Comparison of ENCODE assay signal across 8 mouse cellular contexts in genomic region chr17:34643944-34644343, GRCm38 (mm10). TPM values are rescaled to one million over a fixed set of nuclear protein-coding genes. Genes with fewer than 3 reads are reported as not detected.
DNase-seq lines count a peak whose midpoint lies in the region; ATAC-seq and TF ChIP-seq lines count a peak whose summit lies in the region.

No protein-coding gene starts in this region.

- H3K9ac ChIP-seq in midbrain, embryonic 14.5 days (replicated peaks; ENCODE audit: low read length), result no peak overlapping the region
- no peak overlapping the region for H3K9ac ChIP-seq in midbrain, postnatal 0 days (replicated peaks; ENCODE audit: low read length, poor library complexity, severe bottlenecking)
- no peak overlapping the region for H3K9ac ChIP-seq in neural tube, embryonic 15.5 days (replicated peaks)

- no peak overlapping the region for H3K4me3 ChIP-seq in midbrain, embryonic 14.5 days (replicated peaks; ENCODE audit: low read depth, low read length)
- no peak overlapping the region for H3K4me3 ChIP-seq in midbrain, postnatal 0 days (ENCODE audit: low read depth, low read length)
- no peak overlapping the region for H3K4me3 ChIP-seq in neural tube, embryonic 15.5 days (replicated peaks)

- 86% methylated on average over 10 of the region's 10 CpGs for WGBS in midbrain, embryonic 14.5 days
- WGBS in midbrain, postnatal 0 days, result 84% methylated on average over 10 of the region's 10 CpGs
- 85% methylated on average over 10 of the region's 10 CpGs for WGBS in neural tube, embryonic 15.5 days

- no peak for DNase-seq in frontal cortex, postnatal 10 days (ENCODE audit: low spot score in 2 of 2)
- no peak for DNase-seq in midbrain, embryonic 14.5 days
- no peak for DNase-seq in midbrain, postnatal 0 days (ENCODE audit: low spot score)
- DNase-seq in cerebellum, postnatal 36 days, result peak; percentile 79 to 82
- no peak for DNase-seq in kidney, postnatal 25 days
- no peak for DNase-seq in kidney, postnatal 10 days

- peak overlapping the region; percentile 27; the same call in 1 of the 2 replicates for H3K4me2 ChIP-seq in midbrain, embryonic 14.5 days (ENCODE audit: low read length)
- H3K4me2 ChIP-seq in midbrain, postnatal 0 days (ENCODE audit: low read depth, low read length, poor library complexity, severe bottlenecking), result no peak overlapping the region
- no peak overlapping the region for H3K4me2 ChIP-seq in neural tube, embryonic 15.5 days

- no peak for TF ChIP-seq CTCF in midbrain, postnatal 0 days (IDR thresholded peaks at IDR 0.05)

- H3K36me3 ChIP-seq in midbrain, embryonic 14.5 days (ENCODE audit: control insufficient read depth, insufficient read depth, low read length), result peaks cover 6% of the 10 kb centered on the region
- peaks cover 4% of the 10 kb centered on the region; the same call in 1 of the 2 replicates for H3K36me3 ChIP-seq in midbrain, postnatal 0 days (ENCODE audit: insufficient read depth, low read length)
- peaks cover 2% of the 10 kb centered on the region; the same call in 1 of the 2 replicates for H3K36me3 ChIP-seq in neural tube, embryonic 15.5 days

- peak; percentile 39; the same call in 1 of the 2 replicates for ATAC-seq in frontal cortex, adult (ENCODE audit: low TSS enrichment)
- ATAC-seq in midbrain, embryonic 14.5 days (ENCODE audit: low FRiP score, low TSS enrichment), result no peak
- ATAC-seq in midbrain, postnatal 0 days (ENCODE audit: low FRiP score), result no peak
- no peak for ATAC-seq in neural tube, embryonic 15.5 days (ENCODE audit: low FRiP score)

- peaks cover 20% of the 10 kb centered on the region for H3K4me1 ChIP-seq in midbrain, embryonic 14.5 days (ENCODE audit: control insufficient read depth, insufficient read depth, low read length)
- H3K4me1 ChIP-seq in midbrain, postnatal 0 days (ENCODE audit: insufficient read depth, low read length), result peaks cover 7% of the 10 kb centered on the region
- H3K4me1 ChIP-seq in neural tube, embryonic 15.5 days, result peaks cover 49% of the 10 kb centered on the region

- no peaks in the 10 kb centered on the region for H3K9me3 ChIP-seq in midbrain, embryonic 14.5 days (ENCODE audit: control insufficient read depth, low read length)
- H3K9me3 ChIP-seq in midbrain, postnatal 0 days (ENCODE audit: low read length), result no peaks in the 10 kb centered on the region
- H3K9me3 ChIP-seq in neural tube, embryonic 15.5 days (replicated peaks), result no peaks in the 10 kb centered on the region

- no peaks in the 10 kb centered on the region for H3K27me3 ChIP-seq in midbrain, embryonic 14.5 days (ENCODE audit: control insufficient read depth, insufficient read depth, low read length)
- H3K27me3 ChIP-seq in midbrain, postnatal 0 days (ENCODE audit: insufficient read depth, low read length), result no peaks in the 10 kb centered on the region
- H3K27me3 ChIP-seq in neural tube, embryonic 15.5 days (replicated peaks), result no peaks in the 10 kb centered on the region

- no peak overlapping the region for H3K27ac ChIP-seq in midbrain, embryonic 14.5 days (replicated peaks; ENCODE audit: low read depth, low read length)
- H3K27ac ChIP-seq in midbrain, postnatal 0 days (ENCODE audit: low read depth, low read length), result no peak overlapping the region
- peak overlapping the region; percentile 72; the same call in 1 of the 2 replicates for H3K27ac ChIP-seq in neural tube, embryonic 15.5 days (replicated peaks)

RNA-seq across cellular contexts. Expression of gene Fkbpl, which starts 0.6 kb away (rescaled TPM):
- polyA plus RNA-seq in midbrain, embryonic 14.5 days (2014; fragmentation: Nextera tagmentation; extraction: Ambion mirVana), result 11.2 and 14.5 TPM in 2 replicates
- total RNA-seq in midbrain, postnatal 0 days (2014; rRNA removed), result 6.2 and 7.2 TPM in 2 replicates
- polyA plus RNA-seq in midbrain, postnatal 0 days (2015; fragmentation: Nextera tagmentation; extraction: Ambion mirVana), result 10.7 and 12.9 TPM in 2 replicates
- 14.9 and 15.8 TPM in 2 replicates for polyA plus RNA-seq in neural tube, embryonic 15.5 days (2015; fragmentation: Nextera tagmentation; extraction: Ambion mirVana)

RNA-seq across cellular contexts. Expression of gene Atf6b, which starts 3.0 kb away (rescaled TPM):
- polyA plus RNA-seq in midbrain, embryonic 14.5 days (2014; fragmentation: Nextera tagmentation; extraction: Ambion mirVana), result 97.1 TPM in 2 replicates
- total RNA-seq in midbrain, postnatal 0 days (2014; rRNA removed), result 47.9 and 57.4 TPM in 2 replicates
- 83.0 and 86.0 TPM in 2 replicates for polyA plus RNA-seq in midbrain, postnatal 0 days (2015; fragmentation: Nextera tagmentation; extraction: Ambion mirVana)
- 109 and 112 TPM in 2 replicates for polyA plus RNA-seq in neural tube, embryonic 15.5 days (2015; fragmentation: Nextera tagmentation; extraction: Ambion mirVana)

RNA-seq across cellular contexts. Expression of gene Prrt1, which starts 14.6 kb away (rescaled TPM):
- polyA plus RNA-seq in midbrain, embryonic 14.5 days (2014; fragmentation: Nextera tagmentation; extraction: Ambion mirVana), result 12.4 and 13.6 TPM in 2 replicates
- 9.1 and 15.1 TPM in 2 replicates for total RNA-seq in midbrain, postnatal 0 days (2014; rRNA removed)
- 13.3 and 14.0 TPM in 2 replicates for polyA plus RNA-seq in midbrain, postnatal 0 days (2015; fragmentation: Nextera tagmentation; extraction: Ambion mirVana)
- 6.3 and 7.3 TPM in 2 replicates for polyA plus RNA-seq in neural tube, embryonic 15.5 days (2015; fragmentation: Nextera tagmentation; extraction: Ambion mirVana)

RNA-seq across cellular contexts. Expression of gene Ppt2, which starts 15.6 kb away (rescaled TPM):
- 23.4 and 25.5 TPM in 2 replicates for polyA plus RNA-seq in midbrain, embryonic 14.5 days (2014; fragmentation: Nextera tagmentation; extraction: Ambion mirVana)
- 21.1 and 31.0 TPM in 2 replicates for total RNA-seq in midbrain, postnatal 0 days (2014; rRNA removed)
- 18.0 and 20.8 TPM in 2 replicates for polyA plus RNA-seq in midbrain, postnatal 0 days (2015; fragmentation: Nextera tagmentation; extraction: Ambion mirVana)
- polyA plus RNA-seq in neural tube, embryonic 15.5 days (2015; fragmentation: Nextera tagmentation; extraction: Ambion mirVana), result 20.1 and 21.3 TPM in 2 replicates

RNA-seq across cellular contexts. Expression of gene Tnxb, which starts 26.4 kb away (rescaled TPM):
- polyA plus RNA-seq in midbrain, embryonic 14.5 days (2014; fragmentation: Nextera tagmentation; extraction: Ambion mirVana), result 0.13 and 0.24 TPM in 2 replicates
- total RNA-seq in midbrain, postnatal 0 days (2014; rRNA removed), result 3.5 and 4.2 TPM in 2 replicates
- 0.26 and 0.30 TPM in 2 replicates for polyA plus RNA-seq in midbrain, postnatal 0 days (2015; fragmentation: Nextera tagmentation; extraction: Ambion mirVana)
- polyA plus RNA-seq in neural tube, embryonic 15.5 days (2015; fragmentation: Nextera tagmentation; extraction: Ambion mirVana), result 0.50 and 0.64 TPM in 2 replicates

Comparison
In these comparisons a context has a peak if more than half of its experiments do, and no peak if none do; other contexts are left out.
1. DNase-seq: peak in cerebellum, postnatal 36 days (2 of 2); none in frontal cortex, postnatal 10 days (0 of 2), midbrain, embryonic 14.5 days (single experiment), midbrain, postnatal 0 days (single experiment), kidney, postnatal 25 days (0 of 2) and kidney, postnatal 10 days (single experiment).